Mouse (Mus musculus) adrenal gland, adult 2 months (tissue): ENCODE data around the gene Sipa1l1. TPM values are rescaled to one million over a fixed set of nuclear protein-coding genes. Genes with fewer than 3 reads are reported as not detected.
A peak's percentile ranks its signal among the peaks of the same experiment; 100 is the strongest.
"Not testable (repeated sequence)": the region's sequence is repeated elsewhere in the genome, so short reads cannot be mapped to it uniquely, and the experiment has no call there.

Experiments
- DNase-seq: peaks from one replicate; pipeline ENCODE4 v3.0.0; 2021
- polyA plus RNA-seq: library from polyadenylated mRNA; depleted of rRNA; stranded (reverse); fragments of >200 nt; gene quantifications from 2 replicates; pipeline ENCODE4 v1.2.3, GENCODE M21; 2012
- total RNA-seq, 2 experiments: library from RNA; stranded (reverse); gene quantifications; 2 replicates each; pipeline ENCODE4 v1.2.3; 2021

The Sipa1l1 gene
- total and polyA plus RNA-seq, 3 experiments, result 9.7 to 29.7 (median 25.1) TPM

DNA sequence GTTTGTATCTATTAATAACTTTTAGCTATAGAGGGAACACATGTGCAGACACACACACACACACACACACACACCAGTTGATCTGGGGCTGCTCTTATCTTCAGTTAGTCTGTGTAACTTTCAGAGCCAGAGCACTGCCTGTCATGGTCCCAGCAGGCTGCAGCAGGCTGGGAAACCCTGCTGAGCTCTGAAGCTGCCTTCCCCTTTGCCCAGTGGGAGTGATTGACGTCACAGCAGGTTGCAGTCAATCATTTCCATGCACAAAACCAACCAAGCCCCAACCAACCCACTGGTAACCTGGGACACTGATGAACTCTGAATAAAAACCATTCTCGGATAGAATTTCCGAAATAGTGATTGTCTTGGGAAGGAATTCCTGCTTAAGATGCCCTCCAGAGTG, 310.3 kb downstream of the Sipa1l1 start:
- no peak for DNase-seq

- not testable (repeated sequence) for DNase-seq
These were observed 311.3 kb downstream of the Sipa1l1 start for GRCm38 (mm10) chr12:82480425-82480824.

DNA sequence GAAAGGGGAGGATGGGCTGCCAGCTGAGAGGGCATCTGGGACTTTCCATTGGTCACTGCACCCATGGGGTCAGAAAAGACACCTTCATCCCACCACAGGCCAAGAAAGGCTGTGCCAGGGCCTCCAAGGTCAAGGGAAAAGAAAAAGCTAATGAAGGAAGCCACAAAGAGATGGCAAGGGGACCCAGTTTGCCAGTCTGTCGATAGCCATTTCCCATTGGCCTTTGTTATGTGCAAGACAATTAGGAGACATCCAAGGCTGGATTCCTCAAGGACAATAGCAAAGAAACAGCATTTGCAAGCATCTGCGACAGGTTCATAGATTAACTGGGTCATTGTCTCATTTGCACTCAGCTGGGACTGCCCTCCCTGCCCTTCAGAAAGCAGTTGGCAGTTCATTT, 316.3 kb downstream of the Sipa1l1 start:
- DNase-seq, result no peak

DNA sequence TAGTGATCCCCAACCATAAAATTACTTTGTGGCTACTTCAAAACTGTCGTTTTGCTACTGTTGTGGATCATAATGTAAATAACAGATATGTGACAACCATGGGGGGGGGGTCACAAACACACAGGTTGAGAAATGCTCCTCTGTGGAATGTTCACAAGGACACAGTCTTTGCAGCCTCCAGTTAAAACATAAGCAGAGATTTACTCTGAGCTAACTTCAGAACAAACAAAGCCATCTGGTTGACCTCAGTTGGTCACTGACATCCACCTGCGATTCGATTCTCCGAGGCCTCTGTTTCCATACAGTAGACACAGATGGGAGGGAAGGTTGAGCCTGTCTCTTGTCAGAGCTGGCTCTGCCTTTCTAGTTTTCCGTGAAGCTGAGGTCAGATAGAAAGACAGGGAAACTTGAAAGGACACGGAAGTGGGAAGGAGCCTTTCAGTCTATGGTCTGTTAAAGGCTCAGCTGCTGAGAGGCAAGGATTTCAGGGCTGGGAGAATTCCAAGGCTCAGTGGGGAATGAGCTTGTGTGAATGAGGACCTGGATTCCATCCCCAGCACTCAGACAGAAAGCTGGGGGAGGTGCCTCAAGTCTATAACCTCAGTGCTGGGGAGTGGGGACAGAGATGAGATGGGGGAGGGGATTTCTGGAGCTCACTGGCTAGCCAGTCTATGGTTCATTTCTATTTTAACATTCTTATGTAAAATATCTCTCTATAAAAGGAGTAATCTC, 317.9 kb downstream of the Sipa1l1 start:
- DNase-seq, result no peak

- no peak for DNase-seq
These were observed 320.0 kb downstream of the Sipa1l1 start for GRCm38 (mm10) chr12:82489093-82489492.

GRCm38 (mm10) chr12:82489621-82490020, 320.5 kb downstream of the Sipa1l1 start:
- DNase-seq, result no peak

GRCm38 (mm10) chr12:82492456-82492855, 323.3 kb downstream of the Sipa1l1 start:
- DNase-seq, result no peak

DNA sequence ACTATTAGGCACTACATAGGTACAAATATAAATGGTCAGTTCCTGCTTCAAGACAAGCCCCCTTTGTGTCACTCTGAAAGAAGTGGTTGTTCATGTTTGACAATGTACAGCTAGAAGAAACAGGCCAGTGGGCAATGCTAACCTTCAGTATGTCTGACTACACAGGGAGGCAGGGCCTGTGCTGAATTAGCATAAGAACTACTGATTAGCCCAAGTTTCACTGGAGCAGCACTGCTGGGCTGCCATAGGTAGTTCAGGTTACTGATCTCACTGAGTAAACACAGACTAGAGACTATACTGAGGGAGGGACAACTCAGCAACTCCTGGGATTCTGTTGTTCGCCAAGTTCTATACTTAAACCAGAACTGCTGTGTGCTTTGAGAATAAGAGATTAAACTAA, 324.1 kb downstream of the Sipa1l1 start:
- not testable (repeated sequence) for DNase-seq

GRCm38 (mm10) chr12:82495936-82496335, 326.8 kb downstream of the Sipa1l1 start:
- no peak for DNase-seq

DNA sequence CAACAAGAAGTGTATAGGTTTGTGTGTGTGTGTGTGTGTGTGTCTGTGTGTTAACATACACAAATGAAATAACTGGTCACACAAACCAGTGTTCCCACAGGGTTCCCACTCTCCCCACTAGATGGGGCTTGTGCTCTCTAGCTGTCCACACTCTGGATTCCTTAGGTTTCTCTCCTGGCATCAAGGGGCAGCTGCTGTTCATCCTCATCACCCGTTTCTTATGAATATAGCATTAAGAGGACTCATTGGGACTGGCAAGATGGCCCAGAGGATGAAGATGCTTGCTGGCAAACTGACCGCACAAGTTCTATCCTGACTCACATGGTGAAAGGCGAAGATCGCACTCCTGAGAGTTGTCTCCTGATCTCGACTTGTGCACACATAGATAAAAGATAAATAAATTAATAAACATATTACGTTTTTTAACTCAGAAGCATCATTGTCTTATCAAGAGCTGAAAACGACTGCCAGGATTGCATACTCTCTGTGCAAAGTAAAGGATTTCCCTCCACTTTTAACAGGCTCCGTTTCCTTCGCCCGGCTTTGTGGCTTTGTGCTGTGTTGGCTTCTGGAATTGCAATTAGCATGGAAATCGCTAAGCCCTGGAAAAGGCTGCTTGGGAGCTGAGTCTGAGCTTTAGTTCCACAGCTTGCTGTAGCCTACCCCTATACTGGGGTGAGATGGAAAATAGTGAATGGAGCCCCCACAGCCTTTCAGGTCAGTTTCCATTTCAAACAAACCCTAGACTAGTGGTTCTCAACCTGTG, 328.9 kb downstream of the Sipa1l1 start:
- DNase-seq, result peak; percentile 26

- DNase-seq, result no peak
These were observed 329.6 kb downstream of the Sipa1l1 start for GRCm38 (mm10) chr12:82498701-82499100.

- no peak for DNase-seq
These were observed 330.6 kb downstream of the Sipa1l1 start for GRCm38 (mm10) chr12:82499731-82500130.
